In the genomic region with DNA sequence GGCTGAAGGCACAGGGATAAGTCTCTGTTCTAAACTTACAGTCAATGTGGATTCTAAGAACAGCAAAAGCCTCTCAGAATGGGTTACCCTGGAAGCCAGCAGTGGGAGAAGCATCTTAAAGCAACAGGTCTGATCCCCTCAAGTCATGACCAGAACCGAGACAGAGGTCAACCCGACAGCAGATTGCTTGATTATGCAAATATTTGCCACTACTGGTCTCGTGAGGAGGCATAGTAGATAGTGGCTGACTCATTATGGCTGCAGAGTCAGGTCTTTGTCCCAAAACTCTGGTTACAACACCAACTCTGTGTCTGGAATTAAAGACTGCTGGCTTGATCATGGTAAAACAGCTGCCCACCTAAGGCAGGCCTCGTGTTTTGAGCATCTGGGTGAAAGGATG, we compare ENCODE assay signal across 15 mouse cellular contexts. TPM values are rescaled to one million over a fixed set of nuclear protein-coding genes. Genes with fewer than 3 reads are reported as not detected.
A peak's percentile ranks its signal among the peaks of the same experiment; 100 is the strongest.
DNase-seq lines count a peak whose midpoint lies in the region; ATAC-seq and TF ChIP-seq lines count a peak whose summit lies in the region.
"Had no signal": no experiment of that assay in that cellular context is flagged by ENCODE, and none has a peak within 500 bp of the region (broad histone marks: within the 10 kb centered on the region; RNA-seq: fewer than 3 reads in every experiment).

No protein-coding gene starts in this region.

- WGBS in thymus, adult 2 months: 65% methylated on average over 4 of the region's 4 CpGs
- 64% methylated on average over 4 of the region's 4 CpGs for WGBS in midbrain, embryonic 15.5 days
- 51% methylated on average over 4 of the region's 4 CpGs for WGBS in lung, adult 2 months

- TF ChIP-seq POLR2A in thymus, adult 2 months (IDR thresholded peaks at IDR 0.05; ENCODE audit: control insufficient read depth, extremely low read depth, insufficient read depth, low read length, poor library complexity): no peak
- TF ChIP-seq POLR2A in lung, adult 2 months (IDR thresholded peaks at IDR 0.05; ENCODE audit: borderline replicate concordance, extremely low read depth, low read depth, low read length): no peak

- H3K9me3 ChIP-seq in midbrain, embryonic 15.5 days: no peaks in the 10 kb centered on the region
- H3K9me3 ChIP-seq: embryonic facial prominence, embryonic 10.5 days; forebrain, embryonic 15.5 days; lung, embryonic 15.5 days; midbrain, embryonic 10.5 days had no signal

- no peak for DNase-seq in layer of hippocampus, adult 2 months (ENCODE audit: low spot score in 2 of 2)
- DNase-seq in layer of hippocampus, adult 11-12 months (ENCODE audit: low spot score): no peak
- no peak for DNase-seq in thymus, adult 2 months
- DNase-seq in thymus, postnatal 4 days: no peak
- DNase-seq in lung, adult 2 months: no peak
- DNase-seq: adrenal gland, postnatal 10 days; cerebellum, adult 9-10 months had no signal

- H3K4me2 ChIP-seq in midbrain, embryonic 15.5 days: no peak overlapping the region
- H3K4me2 ChIP-seq: forebrain, embryonic 15.5 days; lung, embryonic 15.5 days had no signal

- no peak for TF ChIP-seq CTCF in layer of hippocampus, adult 2 months (conservative IDR thresholded peaks at IDR 0.05)
- TF ChIP-seq CTCF in thymus, adult 2 months (IDR thresholded peaks at IDR 0.05; ENCODE audit: borderline replicate concordance, control insufficient read depth, extremely low read depth, insufficient read depth, low read length, poor library complexity): no peak
- no peak for TF ChIP-seq CTCF in lung, adult 2 months (IDR thresholded peaks at IDR 0.05; ENCODE audit: insufficient read depth, low read length)

- H3K27ac ChIP-seq in layer of hippocampus, adult 2 months: peak overlapping the region; percentile 74; the same call in 1 of the 2 replicates
- peak overlapping the region; percentile 99 for H3K27ac ChIP-seq in thymus, adult 2 months (ENCODE audit: control insufficient read depth, insufficient read depth, low read length)
- H3K27ac ChIP-seq in midbrain, embryonic 15.5 days: no peak overlapping the region
- H3K27ac ChIP-seq: forebrain, embryonic 15.5 days; hindbrain, postnatal 0 days had no signal

- no peaks in the 10 kb centered on the region for H3K27me3 ChIP-seq in thymus, adult 2 months (ENCODE audit: control insufficient read depth, insufficient read depth, low read length)
- no peaks in the 10 kb centered on the region for H3K27me3 ChIP-seq in midbrain, embryonic 15.5 days (replicated peaks)
- H3K27me3 ChIP-seq: forebrain, embryonic 15.5 days; lung, embryonic 15.5 days had no signal

- no peak overlapping the region for H3K4me3 ChIP-seq in layer of hippocampus, adult 2 months
- H3K4me3 ChIP-seq in thymus, adult 2 months (ENCODE audit: control insufficient read depth, insufficient read depth, low read length): peak overlapping the region; percentile 58
- no peak overlapping the region for H3K4me3 ChIP-seq in midbrain, embryonic 15.5 days
- H3K4me3 ChIP-seq in lung, adult 2 months (replicated peaks; ENCODE audit: extremely low read depth, low read depth, low read length): no peak overlapping the region
- H3K4me3 ChIP-seq: embryonic facial prominence, embryonic 10.5 days; forebrain, embryonic 15.5 days; lung, embryonic 15.5 days; midbrain, embryonic 10.5 days had no signal

- peak; percentile 11; the same call in 1 of the 2 replicates for ATAC-seq in granulocyte monocyte progenitor cell, adult 5-6 weeks (replicated peaks; ENCODE audit: poor library complexity, severe bottlenecking)
- no peak for ATAC-seq in midbrain, embryonic 15.5 days (replicated peaks)
- ATAC-seq: forebrain, embryonic 15.5 days; hindbrain, postnatal 0 days; intestine, postnatal 0 days had no signal

- peaks cover 50% of the 10 kb centered on the region for H3K4me1 ChIP-seq in thymus, adult 2 months (replicated peaks; ENCODE audit: control insufficient read depth, insufficient read depth, low read length)
- H3K4me1 ChIP-seq in midbrain, embryonic 15.5 days: no peaks in the 10 kb centered on the region
- H3K4me1 ChIP-seq in lung, adult 2 months (ENCODE audit: control insufficient read depth, insufficient read depth, low read length): peaks cover 26% of the 10 kb centered on the region
- H3K4me1 ChIP-seq: forebrain, embryonic 15.5 days had no signal

- H3K36me3 ChIP-seq in thymus, adult 2 months (ENCODE audit: control insufficient read depth, insufficient read depth, low read length): no peaks in the 10 kb centered on the region
- no peaks in the 10 kb centered on the region for H3K36me3 ChIP-seq in midbrain, embryonic 15.5 days (replicated peaks)
- H3K36me3 ChIP-seq: embryonic facial prominence, embryonic 10.5 days; forebrain, embryonic 15.5 days; lung, embryonic 15.5 days had no signal

- no peak overlapping the region for H3K9ac ChIP-seq in midbrain, embryonic 15.5 days
- H3K9ac ChIP-seq: forebrain, embryonic 15.5 days; lung, embryonic 15.5 days had no signal

RNA-seq across cellular contexts. Expression of a gene that starts 11.9 kb away (rescaled TPM):
- 10 to 100 TPM; 39.9 to 43.2 TPM for total RNA-seq in layer of hippocampus, adult 2 months (2021)
- polyA plus RNA-seq in thymus, adult 2 months (2012; rRNA removed): 110 and 111 TPM in 2 replicates
- total RNA-seq in granulocyte monocyte progenitor cell, adult 5-6 weeks (2014; fragmentation: Nextera tagmentation): 43.5 and 54.8 TPM in 2 replicates
- 57.9 and 76.3 TPM in 2 replicates for total RNA-seq in granulocyte monocyte progenitor cell, adult 5-6 weeks (2017)
- 27.7 and 29.4 TPM in 2 replicates for polyA plus RNA-seq in midbrain, embryonic 15.5 days (2015; fragmentation: Nextera tagmentation; extraction: Ambion mirVana)
- 26.6 and 27.1 TPM in 2 replicates for polyA plus RNA-seq in lung, adult 2 months (2012; rRNA removed)
